Mouse (Mus musculus): ENCODE measurements at regions not wholly inside any gene's neighbourhood (a gene's known extent, or its start where the extent isn't known, plus 50 kb on each side); places are given as distances from the start of the nearest gene placed in this dataset.

GRCm38 (mm10) chr4:90799078-90799477 lies 580.5 kb downstream of the Zfp352 start:
- TF ChIP-seq CTCF (IDR thresholded peaks at IDR 0.05; ENCODE audit: low read depth) (no peak), EP300 (optimal IDR thresholded peaks at IDR 0.05) (no peak)
